Mouse (Mus musculus): ENCODE measurements around the gene Cdca3.

GRCm38 (mm10) chr6:124782436-124782835 is 46.9 kb upstream of the Cdca3 start:
- TF ChIP-seq EP300 (IDR thresholded peaks at IDR 0.05) (no peak), CTCF (IDR thresholded peaks at IDR 0.05) (no peak)
